Mouse (Mus musculus): ENCODE measurements around the gene Abcc12. TPM values are rescaled to one million over a fixed set of nuclear protein-coding genes. Genes with fewer than 3 reads are reported as not detected.

The Abcc12 gene
- polyA plus RNA-seq, 1 experiment from 2014 or later, result 0.21 TPM

DNA sequence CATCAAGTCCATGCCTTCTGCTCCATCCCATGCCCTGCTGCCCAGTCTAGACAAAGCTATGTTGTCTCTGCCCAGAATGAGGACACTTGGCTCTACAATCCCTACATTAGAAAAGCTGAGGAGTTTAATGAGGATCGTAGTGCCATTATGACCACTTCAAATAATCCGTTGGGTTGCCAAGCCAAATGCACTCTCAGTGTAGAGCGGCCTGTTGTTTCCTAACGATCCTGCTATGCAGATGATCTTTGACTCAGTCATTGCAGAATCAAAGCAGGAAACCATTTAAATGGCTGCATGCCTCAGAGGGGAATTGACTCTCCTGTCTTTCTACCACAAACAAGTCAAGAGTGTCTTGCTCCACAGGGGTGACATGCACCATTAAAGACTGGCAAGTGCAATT lies 85.4 kb downstream of the Abcc12 start:
- H3K27me3 ChIP-seq (ENCODE audit: control insufficient read depth, insufficient read depth, low read length), result no peaks in the 10 kb centered on the region
- ATAC-seq (ENCODE audit: low FRiP score), result no peak
- no peaks in the 10 kb centered on the region for H3K4me1 ChIP-seq (replicated peaks; ENCODE audit: control insufficient read depth, insufficient read depth, low read length)
- no peaks in the 10 kb centered on the region for H3K36me3 ChIP-seq (replicated peaks; ENCODE audit: control insufficient read depth, insufficient read depth)
- H3K4me3 ChIP-seq (replicated peaks; ENCODE audit: low read length), result no peak overlapping the region
- 89% methylated on average over 4 of the region's 4 CpGs for WGBS
- DNase-seq (ENCODE audit: low spot score), result no peak
- H3K9me3 ChIP-seq (ENCODE audit: control insufficient read depth, low read length), result no peaks in the 10 kb centered on the region
- H3K4me2 ChIP-seq (replicated peaks), result no peak overlapping the region
- no peak overlapping the region for H3K9ac ChIP-seq
- H3K27ac ChIP-seq, result no peak overlapping the region

DNA sequence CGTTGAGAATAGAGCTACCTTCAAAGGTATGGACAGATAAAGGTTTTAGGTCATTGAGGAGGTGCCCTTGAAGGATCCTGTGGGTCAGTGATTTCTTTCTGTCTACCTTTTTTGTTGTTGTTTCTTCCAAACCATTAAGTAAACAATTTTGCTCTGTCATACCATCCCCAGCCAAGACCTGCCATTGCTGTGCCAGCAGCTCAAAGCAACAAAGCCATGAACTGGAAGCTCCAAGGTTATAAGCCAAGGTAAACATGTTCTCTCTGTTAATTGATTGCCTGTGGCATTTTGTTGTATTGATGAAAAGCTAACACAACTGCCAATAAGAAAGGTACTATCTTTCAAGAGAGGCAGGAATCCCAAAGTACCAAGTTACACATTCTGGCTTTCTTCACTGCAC lies 86.6 kb downstream of the Abcc12 start:
- Histone ChIP-seq H3K4me2 (replicated peaks) (no peak overlapping the region), H3K9ac (no peak overlapping the region), H3K4me3 (replicated peaks; ENCODE audit: low read length) (no peak overlapping the region), H3K9me3 (ENCODE audit: control insufficient read depth, low read length) (no peaks in the 10 kb centered on the region), H3K36me3 (replicated peaks; ENCODE audit: control insufficient read depth, insufficient read depth) (no peaks in the 10 kb centered on the region), H3K27ac (no peak overlapping the region), H3K27me3 (ENCODE audit: control insufficient read depth, insufficient read depth, low read length) (no peaks in the 10 kb centered on the region), H3K4me1 (replicated peaks; ENCODE audit: control insufficient read depth, insufficient read depth, low read length) (no peaks in the 10 kb centered on the region)
- DNase-seq (ENCODE audit: low spot score) (no peak), ATAC-seq (ENCODE audit: low FRiP score) (no peak)
- WGBS, result 69% methylated on average over 1 of the region's 1 CpGs

DNA sequence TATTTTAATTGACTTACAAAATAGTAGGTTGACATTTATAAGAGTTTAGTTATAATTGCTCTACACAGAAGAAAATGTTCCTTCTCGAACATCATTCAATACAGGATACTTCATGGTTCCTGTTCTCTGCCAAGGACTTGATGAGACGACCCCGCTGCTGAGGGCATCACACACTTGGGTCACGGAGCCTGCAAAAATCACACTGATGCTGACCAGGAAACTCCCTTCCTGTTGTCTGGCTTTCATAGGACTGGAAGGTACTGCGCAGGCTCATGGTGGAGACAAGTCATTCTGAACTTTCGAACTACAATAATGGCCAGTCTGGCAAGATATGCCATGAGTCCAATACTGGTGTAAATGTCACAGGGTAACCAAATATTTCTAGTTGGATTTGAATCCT lies 95.1 kb downstream of the Abcc12 start:
- no peaks in the 10 kb centered on the region for H3K36me3 ChIP-seq (replicated peaks; ENCODE audit: control insufficient read depth, insufficient read depth)
- ATAC-seq (ENCODE audit: low FRiP score), result no peak
- H3K9ac ChIP-seq, result no peak overlapping the region
- H3K4me2 ChIP-seq (replicated peaks), result no peak overlapping the region
- no peak for DNase-seq (ENCODE audit: low spot score)
- H3K27ac ChIP-seq, result no peak overlapping the region
- H3K4me3 ChIP-seq (replicated peaks; ENCODE audit: low read length), result no peak overlapping the region
- H3K4me1 ChIP-seq (replicated peaks; ENCODE audit: control insufficient read depth, insufficient read depth, low read length), result no peaks in the 10 kb centered on the region
- 93% methylated on average over 6 of the region's 6 CpGs for WGBS
- H3K27me3 ChIP-seq (ENCODE audit: control insufficient read depth, insufficient read depth, low read length), result no peaks in the 10 kb centered on the region
- H3K9me3 ChIP-seq (ENCODE audit: control insufficient read depth, low read length), result no peaks in the 10 kb centered on the region

DNA sequence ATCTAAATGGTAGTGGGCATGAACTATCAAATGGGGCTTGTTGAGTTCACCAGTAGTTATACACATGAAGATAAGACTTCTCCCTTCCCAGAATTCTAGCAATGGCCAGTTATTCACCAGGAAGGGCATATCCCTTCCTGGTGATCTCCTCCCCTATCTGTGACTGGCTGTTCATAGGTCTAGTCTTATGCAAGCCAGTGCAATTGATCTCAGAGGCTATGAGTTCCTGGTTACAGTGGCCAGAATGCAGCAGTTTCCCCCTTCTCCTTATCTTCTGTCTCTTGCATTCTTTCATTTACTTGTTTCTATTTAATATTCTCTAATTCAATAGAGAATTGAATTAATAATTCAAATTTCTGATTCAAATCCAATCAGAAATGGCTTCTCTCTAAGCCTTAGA lies 96.2 kb downstream of the Abcc12 start:
- no peaks in the 10 kb centered on the region for H3K27me3 ChIP-seq (ENCODE audit: control insufficient read depth, insufficient read depth, low read length)
- no peak overlapping the region for H3K9ac ChIP-seq
- no peaks in the 10 kb centered on the region for H3K36me3 ChIP-seq (replicated peaks; ENCODE audit: control insufficient read depth, insufficient read depth)
- no peaks in the 10 kb centered on the region for H3K4me1 ChIP-seq (replicated peaks; ENCODE audit: control insufficient read depth, insufficient read depth, low read length)
- H3K4me3 ChIP-seq (replicated peaks; ENCODE audit: low read length), result no peak overlapping the region
- no peaks in the 10 kb centered on the region for H3K9me3 ChIP-seq (ENCODE audit: control insufficient read depth, low read length)
- DNase-seq (ENCODE audit: low spot score) (no peak), ATAC-seq (ENCODE audit: low FRiP score) (no peak)
- H3K27ac ChIP-seq, result no peak overlapping the region
- H3K4me2 ChIP-seq (replicated peaks), result no peak overlapping the region

DNA sequence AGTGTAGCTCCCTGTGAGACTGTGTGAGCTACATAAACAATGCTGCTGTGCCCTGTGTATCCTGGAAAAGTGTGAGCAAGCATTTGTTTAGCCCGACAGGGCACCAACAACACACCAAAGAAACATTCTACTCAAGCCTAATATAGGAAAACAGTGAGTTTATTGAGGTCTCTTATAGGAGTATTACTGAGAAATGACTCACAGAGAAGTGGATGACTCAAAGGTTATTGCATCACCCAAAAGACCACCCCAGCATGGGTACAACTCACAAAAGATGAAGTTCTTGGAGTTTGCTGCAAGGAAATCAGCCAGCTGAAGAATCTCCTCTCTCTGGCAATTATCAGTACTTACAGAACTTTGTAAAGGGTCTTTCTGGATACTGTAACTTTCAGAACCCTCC lies 98.4 kb downstream of the Abcc12 start:
- H3K9me3 ChIP-seq (ENCODE audit: control insufficient read depth, low read length), result no peaks in the 10 kb centered on the region
- no peaks in the 10 kb centered on the region for H3K27me3 ChIP-seq (ENCODE audit: control insufficient read depth, insufficient read depth, low read length)
- WGBS, result 76% methylated on average over 1 of the region's 1 CpGs
- ATAC-seq (ENCODE audit: low FRiP score) (no peak), DNase-seq (ENCODE audit: low spot score) (no peak)
- no peaks in the 10 kb centered on the region for H3K36me3 ChIP-seq (replicated peaks; ENCODE audit: control insufficient read depth, insufficient read depth)
- no peak overlapping the region for H3K4me2 ChIP-seq (replicated peaks)
- no peak overlapping the region for H3K9ac ChIP-seq
- no peak overlapping the region for H3K27ac ChIP-seq
- no peaks in the 10 kb centered on the region for H3K4me1 ChIP-seq (replicated peaks; ENCODE audit: control insufficient read depth, insufficient read depth, low read length)
- H3K4me3 ChIP-seq (replicated peaks; ENCODE audit: low read length), result no peak overlapping the region

DNA sequence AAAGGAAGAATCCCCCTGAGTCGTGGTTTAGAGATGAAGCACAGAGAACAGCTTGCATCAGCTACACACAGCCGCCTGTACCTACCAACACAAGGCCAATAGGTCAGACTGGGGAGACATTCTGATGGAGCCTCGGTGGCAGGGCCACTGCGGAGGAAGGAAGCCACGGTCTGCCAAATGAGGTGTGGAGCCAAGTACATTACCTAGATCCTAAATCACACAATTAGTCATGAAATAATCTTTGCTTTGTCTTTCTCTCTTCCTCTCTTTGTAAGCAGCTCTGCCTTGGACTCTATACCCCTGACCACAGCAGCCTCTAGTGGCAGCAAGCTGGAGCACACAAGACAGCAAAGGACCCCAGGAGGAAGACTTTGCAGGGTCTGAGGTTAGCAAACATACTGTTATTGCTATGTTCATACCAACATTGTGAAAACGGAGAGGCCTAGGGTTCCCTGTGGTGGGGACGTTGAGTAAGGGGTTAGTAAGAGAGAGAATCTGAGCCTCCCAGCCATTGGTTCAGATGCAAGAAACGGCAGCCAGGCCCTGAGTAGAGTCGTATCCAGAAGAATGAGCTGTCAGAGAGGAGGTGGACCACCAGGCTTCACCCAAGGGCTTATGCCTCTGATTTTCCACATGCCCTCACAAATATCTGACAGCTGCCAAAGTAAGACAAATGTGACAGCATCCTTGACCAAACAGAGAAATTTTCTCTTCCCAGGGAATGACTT lies 104.6 kb downstream of the Abcc12 start:
- Histone ChIP-seq H3K4me3 (replicated peaks; ENCODE audit: low read length) (no peak overlapping the region), H3K9me3 (ENCODE audit: control insufficient read depth, low read length) (no peaks in the 10 kb centered on the region), H3K4me2 (replicated peaks) (no peak overlapping the region), H3K27ac (peak overlapping the region; percentile 10; the same call in 1 of the 2 replicates), H3K9ac (no peak overlapping the region), H3K4me1 (replicated peaks; ENCODE audit: control insufficient read depth, insufficient read depth, low read length) (peaks cover 7% of the 10 kb centered on the region; the same call in 1 of the 2 replicates), H3K36me3 (replicated peaks; ENCODE audit: control insufficient read depth, insufficient read depth) (no peaks in the 10 kb centered on the region), H3K27me3 (ENCODE audit: control insufficient read depth, insufficient read depth, low read length) (no peaks in the 10 kb centered on the region)
- ATAC-seq (ENCODE audit: low FRiP score), result peak; percentile 91
- 42% methylated on average over 9 of the region's 9 CpGs for WGBS
- peak; percentile 74 for DNase-seq (ENCODE audit: low spot score)

DNA sequence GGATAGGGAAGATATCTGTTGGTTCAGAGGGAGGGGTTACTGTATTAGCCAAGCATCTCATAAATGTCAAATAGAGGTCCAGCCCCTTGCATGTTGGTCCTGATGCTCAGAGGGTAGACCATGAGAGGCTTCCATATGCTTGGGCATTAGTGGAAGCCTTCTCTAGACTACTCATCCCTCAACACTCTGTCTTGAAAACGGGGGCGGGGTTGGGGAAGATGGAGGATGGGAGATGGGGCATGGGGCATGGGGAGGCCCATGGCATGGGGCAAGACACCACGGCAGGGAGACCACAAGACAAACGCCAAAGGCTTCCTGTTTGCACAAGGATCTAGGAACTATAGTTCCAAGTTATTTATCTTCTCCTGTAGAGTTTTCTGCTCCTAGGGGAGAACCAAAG lies 106.0 kb downstream of the Abcc12 start:
- H3K4me2 ChIP-seq (replicated peaks), result no peak overlapping the region
- 93% methylated on average over 4 of the region's 4 CpGs for WGBS
- ATAC-seq (ENCODE audit: low FRiP score), result no peak
- no peak overlapping the region for H3K9ac ChIP-seq
- no peaks in the 10 kb centered on the region for H3K9me3 ChIP-seq (ENCODE audit: control insufficient read depth, low read length)
- H3K4me1 ChIP-seq (replicated peaks; ENCODE audit: control insufficient read depth, insufficient read depth, low read length), result peaks cover 7% of the 10 kb centered on the region; the same call in 1 of the 2 replicates
- no peak overlapping the region for H3K27ac ChIP-seq
- no peak overlapping the region for H3K4me3 ChIP-seq (replicated peaks; ENCODE audit: low read length)
- H3K36me3 ChIP-seq (replicated peaks; ENCODE audit: control insufficient read depth, insufficient read depth), result no peaks in the 10 kb centered on the region
- no peak for DNase-seq (ENCODE audit: low spot score)
- H3K27me3 ChIP-seq (ENCODE audit: control insufficient read depth, insufficient read depth, low read length), result no peaks in the 10 kb centered on the region

DNA sequence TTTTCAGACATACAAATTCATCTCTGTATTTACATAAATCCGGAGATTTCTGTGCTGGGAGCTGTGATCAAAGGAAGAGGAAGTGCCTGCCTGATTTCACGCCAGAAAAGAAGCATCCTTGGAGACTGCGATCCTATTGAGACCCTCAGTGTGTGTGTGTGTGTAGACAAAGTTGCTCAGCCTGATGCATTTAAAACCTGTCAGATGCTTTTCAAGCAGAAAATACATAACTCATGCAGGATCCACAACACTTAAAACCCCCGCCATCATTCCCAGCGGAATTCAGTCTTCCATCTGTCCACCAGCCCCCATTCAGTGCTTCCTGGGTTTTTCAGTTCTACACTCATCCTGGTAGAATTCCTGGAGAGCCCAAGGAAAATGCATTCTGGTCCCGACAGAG lies 107.4 kb downstream of the Abcc12 start:
- ATAC-seq (ENCODE audit: low FRiP score), result no peak
- Histone ChIP-seq H3K27ac (no peak overlapping the region), H3K4me2 (replicated peaks) (no peak overlapping the region), H3K27me3 (ENCODE audit: control insufficient read depth, insufficient read depth, low read length) (no peaks in the 10 kb centered on the region), H3K9me3 (ENCODE audit: control insufficient read depth, low read length) (no peaks in the 10 kb centered on the region), H3K36me3 (replicated peaks; ENCODE audit: control insufficient read depth, insufficient read depth) (no peaks in the 10 kb centered on the region), H3K9ac (no peak overlapping the region), H3K4me1 (replicated peaks; ENCODE audit: control insufficient read depth, insufficient read depth, low read length) (peaks cover 7% of the 10 kb centered on the region; the same call in 1 of the 2 replicates), H3K4me3 (replicated peaks; ENCODE audit: low read length) (no peak overlapping the region)
- 45% methylated on average over 6 of the region's 6 CpGs for WGBS
- peak; percentile 25 for DNase-seq (ENCODE audit: low spot score)

DNA sequence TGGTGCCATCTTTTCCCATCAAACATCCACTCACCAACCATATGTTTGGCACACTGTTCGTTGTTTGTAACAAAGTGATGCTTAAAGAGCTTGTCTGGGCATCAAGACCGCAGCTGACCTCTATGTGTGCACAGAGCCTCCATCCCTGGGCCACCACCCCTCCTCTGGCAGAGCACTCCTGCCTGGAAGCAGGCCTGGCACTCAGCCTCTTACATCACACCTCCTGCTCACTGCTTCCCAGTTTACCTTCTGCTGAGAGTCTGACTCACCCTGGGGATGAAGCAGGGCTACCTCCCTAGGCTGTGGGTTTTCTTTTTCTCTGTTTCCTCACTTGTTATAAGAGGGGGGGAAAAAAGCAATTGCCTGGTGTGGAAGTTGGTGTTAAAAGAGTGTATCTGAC lies 109.8 kb downstream of the Abcc12 start:
- Histone ChIP-seq H3K36me3 (replicated peaks; ENCODE audit: control insufficient read depth, insufficient read depth) (no peaks in the 10 kb centered on the region), H3K9ac (no peak overlapping the region), H3K4me2 (replicated peaks) (no peak overlapping the region), H3K9me3 (ENCODE audit: control insufficient read depth, low read length) (0 out of 2 replicates have a peak, but pooled peaks cover 7% of the 10 kb centered on the region), H3K4me1 (replicated peaks; ENCODE audit: control insufficient read depth, insufficient read depth, low read length) (peaks cover 7% of the 10 kb centered on the region; the same call in 1 of the 2 replicates), H3K27ac (no peak overlapping the region), H3K27me3 (ENCODE audit: control insufficient read depth, insufficient read depth, low read length) (no peaks in the 10 kb centered on the region), H3K4me3 (replicated peaks; ENCODE audit: low read length) (no peak overlapping the region)
- ATAC-seq (ENCODE audit: low FRiP score) (no peak), DNase-seq (ENCODE audit: low spot score) (no peak)
- WGBS, result 88% methylated on average over 2 of the region's 2 CpGs

DNA sequence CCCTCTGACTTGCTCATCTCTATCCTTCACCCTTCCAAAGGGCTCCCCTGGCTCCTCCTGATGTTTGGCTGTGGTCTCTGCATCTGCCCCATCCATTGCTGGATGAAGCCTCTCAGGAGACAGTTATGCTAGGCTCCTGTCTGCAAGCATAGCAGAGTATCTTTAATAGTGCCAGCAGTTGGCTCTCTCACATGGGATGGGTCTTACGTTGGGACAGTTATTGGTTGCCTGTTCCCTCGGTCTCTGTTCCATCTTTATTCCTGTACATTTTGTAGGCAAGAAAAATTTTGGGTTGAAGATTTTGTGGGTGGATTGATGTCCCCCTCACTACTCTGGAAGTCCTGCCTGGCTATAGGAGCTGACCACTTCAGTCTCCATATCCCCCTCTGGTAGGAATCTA lies 117.3 kb downstream of the Abcc12 start:
- ATAC-seq (ENCODE audit: low FRiP score) (no peak), DNase-seq (ENCODE audit: low spot score) (no peak)
- 0 out of 2 replicates have a peak, but pooled peaks cover 7% of the 10 kb centered on the region for H3K9me3 ChIP-seq (ENCODE audit: control insufficient read depth, low read length)
- H3K4me3 ChIP-seq (replicated peaks; ENCODE audit: low read length), result no peak overlapping the region
- H3K36me3 ChIP-seq (replicated peaks; ENCODE audit: control insufficient read depth, insufficient read depth), result no peaks in the 10 kb centered on the region
- no peaks in the 10 kb centered on the region for H3K27me3 ChIP-seq (ENCODE audit: control insufficient read depth, insufficient read depth, low read length)
- no peak overlapping the region for H3K4me2 ChIP-seq (replicated peaks)
- no peaks in the 10 kb centered on the region for H3K4me1 ChIP-seq (replicated peaks; ENCODE audit: control insufficient read depth, insufficient read depth, low read length)
- H3K9ac ChIP-seq, result no peak overlapping the region
- no peak overlapping the region for H3K27ac ChIP-seq
- 91% methylated on average over 2 of the region's 2 CpGs for WGBS
